Mouse (Mus musculus) limb, embryonic 14.5 days (tissue): ENCODE measurements at regions not wholly inside any gene's neighbourhood (a gene's known extent, or its start where the extent isn't known, plus 50 kb on each side); places are given as distances from the start of the nearest gene placed in this dataset.

Experiments used
- ATAC-seq: fragments of 200-750 bp; cut with Nextera tagmentation; 2 replicates; pipeline ENCODE4 v1.8.0; 2017; ENCODE audit warnings: low read depth, moderate number of reproducible peaks, moderate TSS enrichment; ENCODE audit not compliant: low FRiP score
- DNase-seq: peaks from one replicate; pipeline ENCODE4 v3.0.0-alpha.2; 2015; ENCODE audit warnings: low spot score
- H3K27ac ChIP-seq: fragments of 300-500 bp; sonication (generic); replicated peaks from 2 replicates; pipeline ENCODE4 v1.5.1; 2014; ENCODE audit warnings: low read depth, mild to moderate bottlenecking, low read length, moderate library complexity, mixed read lengths
- H3K27me3 ChIP-seq: fragments of 300-500 bp; sonication (generic); 2 replicates; pipeline ENCODE4 v1.6.1; 2014; ENCODE audit warnings: low read length, mixed read lengths; ENCODE audit not compliant: control insufficient read depth, insufficient read depth
- H3K36me3 ChIP-seq: fragments of 300-500 bp; sonication (generic); 2 replicates; pipeline ENCODE4 v1.6.1; 2014; ENCODE audit warnings: mild to moderate bottlenecking, low read length, moderate library complexity, mixed read lengths; ENCODE audit not compliant: control insufficient read depth, insufficient read depth
- H3K4me1 ChIP-seq: fragments of 300-500 bp; sonication (generic); 2 replicates; pipeline ENCODE4 v1.6.1; 2014; ENCODE audit warnings: antibody characterized with exemption, low read length, mixed read lengths; ENCODE audit not compliant: control insufficient read depth, insufficient read depth
- H3K4me2 ChIP-seq: fragments of 300-500 bp; sonication (generic); replicated peaks from 2 replicates; pipeline ENCODE4 v1.6.1; 2014; ENCODE audit warnings: low read depth, mild to moderate bottlenecking, low read length, moderate library complexity; ENCODE audit not compliant: severe bottlenecking
- H3K4me3 ChIP-seq: fragments of 300-500 bp; sonication (generic); replicated peaks from 2 replicates; pipeline ENCODE4 v1.5.1; 2014; ENCODE audit warnings: low read length
- H3K9ac ChIP-seq: fragments of 300-500 bp; sonication (generic); 2 replicates; pipeline ENCODE4 v1.6.1; 2014; ENCODE audit warnings: mild to moderate bottlenecking, low read depth, low read length, moderate library complexity; ENCODE audit not compliant: severe bottlenecking
- H3K9me3 ChIP-seq: fragments of 300-500 bp; sonication (generic); 2 replicates; pipeline ENCODE4 v1.6.1; 2016; ENCODE audit warnings: low read length; ENCODE audit not compliant: control insufficient read depth
- POLR2A ChIP-seq: fragments of 200-500 bp; IDR thresholded peaks from 2 replicates; pipeline ENCODE4 v1.8.0; 2012; ENCODE audit warnings: inconsistent platforms, mild to moderate bottlenecking, moderate library complexity, borderline replicate concordance; ENCODE audit not compliant: insufficient read depth, insufficient read length; ENCODE audit errors: extremely low read depth
- WGBS: fragments of 180-500 bp; shearing (Covaris S2); extraction: QIAGEN DNeasy Blood & Tissue Kit; methylation state at CpG from one replicate; pipeline ENCODE4 v1.1.7; 2014; 5-methylcytosine and 5-hydroxymethylcytosine counted together

DNA sequence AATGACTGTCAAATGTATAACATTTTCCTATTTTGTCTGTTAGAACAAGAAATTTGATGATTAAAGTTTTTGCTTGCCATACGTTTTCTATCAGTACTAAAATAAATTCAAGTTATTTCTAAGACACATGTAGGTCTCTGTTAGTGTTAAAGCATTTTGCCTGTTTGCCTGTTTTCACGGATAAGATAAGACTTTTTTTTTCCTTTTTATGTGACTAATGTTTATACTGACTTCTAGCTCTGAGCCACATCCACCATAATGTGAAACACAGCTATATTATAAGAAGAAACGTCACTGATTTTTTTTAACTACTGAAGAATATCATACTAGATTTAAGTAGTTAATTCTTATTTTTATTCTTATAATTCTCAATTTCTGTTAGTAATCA lies 1012.6 kb downstream of the Cdh8 start:
- Histone ChIP-seq H3K4me2 (no peak overlapping the region), H3K27ac (no peak overlapping the region), H3K36me3 (no peaks in the 10 kb centered on the region), H3K9ac (no peak overlapping the region), H3K4me3 (no peak overlapping the region), H3K9me3 (no peaks in the 10 kb centered on the region), H3K27me3 (no peaks in the 10 kb centered on the region), H3K4me1 (no peaks in the 10 kb centered on the region)
- WGBS: 76% methylated on average over 3 of the region's 3 CpGs
- DNase-seq: no peak
- ATAC-seq: no peak
- no peak for TF ChIP-seq POLR2A

DNA sequence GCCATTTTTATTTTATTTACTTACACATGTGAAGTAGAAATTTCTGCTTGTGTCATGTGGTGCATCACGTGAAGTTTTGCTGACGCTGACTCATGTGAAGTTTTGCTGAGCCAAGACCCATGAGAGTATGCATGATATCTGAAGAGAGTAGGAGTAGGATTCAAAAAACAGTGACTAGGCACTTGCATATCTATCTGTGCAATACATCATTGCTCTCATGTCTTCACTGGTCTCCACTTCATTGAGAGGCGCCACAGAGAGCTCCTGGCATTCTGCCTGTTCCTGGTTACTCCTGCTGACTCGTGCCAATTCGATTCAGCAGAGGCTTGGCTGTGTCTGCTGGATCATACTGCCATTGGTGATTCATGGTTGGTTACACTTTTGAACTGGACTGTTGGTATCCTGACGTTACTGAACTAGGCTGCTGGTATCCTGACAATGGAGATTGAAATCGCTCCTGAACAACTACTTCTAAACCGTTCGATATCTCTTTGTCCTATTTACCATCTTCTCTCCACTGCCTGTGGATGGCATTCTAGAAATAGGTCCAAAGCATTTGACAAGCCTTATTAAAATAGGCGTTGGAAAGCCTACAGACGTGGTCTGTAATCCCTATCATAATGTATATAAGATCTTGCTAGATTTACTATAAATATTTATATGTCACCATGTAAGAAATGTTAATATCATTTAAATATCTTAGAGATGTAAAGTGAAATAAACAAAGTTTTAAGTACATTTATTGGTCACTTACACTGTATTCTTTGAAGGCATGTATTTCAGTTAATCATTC lies 1013.2 kb downstream of the Cdh8 start:
- no peak overlapping the region for H3K9ac ChIP-seq
- H3K4me2 ChIP-seq: no peak overlapping the region
- WGBS: 84% methylated on average over 11 of the region's 11 CpGs
- H3K27me3 ChIP-seq: no peaks in the 10 kb centered on the region
- no peak overlapping the region for H3K4me3 ChIP-seq
- H3K27ac ChIP-seq: no peak overlapping the region
- DNase-seq: no peak
- no peak for ATAC-seq
- H3K9me3 ChIP-seq: no peaks in the 10 kb centered on the region
- no peaks in the 10 kb centered on the region for H3K36me3 ChIP-seq
- no peak for TF ChIP-seq POLR2A
- no peaks in the 10 kb centered on the region for H3K4me1 ChIP-seq

GRCm38 (mm10) chr8:98381815-98382214 lies 1034.5 kb downstream of the Cdh8 start:
- no peak for TF ChIP-seq POLR2A
- no peak for DNase-seq
- Histone ChIP-seq H3K36me3 (no peaks in the 10 kb centered on the region), H3K4me2 (no peak overlapping the region), H3K4me3 (no peak overlapping the region), H3K27ac (no peak overlapping the region), H3K4me1 (no peaks in the 10 kb centered on the region), H3K27me3 (no peaks in the 10 kb centered on the region), H3K9ac (no peak overlapping the region), H3K9me3 (no peaks in the 10 kb centered on the region)
- ATAC-seq: no peak
- WGBS: 83% methylated on average over 2 of the region's 2 CpGs

- TF ChIP-seq POLR2A: no peak
- Histone ChIP-seq H3K27ac (no peak overlapping the region), H3K4me1 (no peaks in the 10 kb centered on the region), H3K4me2 (no peak overlapping the region), H3K4me3 (no peak overlapping the region), H3K36me3 (no peaks in the 10 kb centered on the region), H3K9ac (no peak overlapping the region), H3K27me3 (no peaks in the 10 kb centered on the region), H3K9me3 (no peaks in the 10 kb centered on the region)
- no peak for DNase-seq
- WGBS: 58% methylated on average over 1 of the region's 1 CpGs
- ATAC-seq: 0 out of 2 replicates have a peak, but pooled peaks have one; percentile 41
These were observed 1035.9 kb downstream of the Cdh8 start for GRCm38 (mm10) chr8:98380387-98380786.

DNA sequence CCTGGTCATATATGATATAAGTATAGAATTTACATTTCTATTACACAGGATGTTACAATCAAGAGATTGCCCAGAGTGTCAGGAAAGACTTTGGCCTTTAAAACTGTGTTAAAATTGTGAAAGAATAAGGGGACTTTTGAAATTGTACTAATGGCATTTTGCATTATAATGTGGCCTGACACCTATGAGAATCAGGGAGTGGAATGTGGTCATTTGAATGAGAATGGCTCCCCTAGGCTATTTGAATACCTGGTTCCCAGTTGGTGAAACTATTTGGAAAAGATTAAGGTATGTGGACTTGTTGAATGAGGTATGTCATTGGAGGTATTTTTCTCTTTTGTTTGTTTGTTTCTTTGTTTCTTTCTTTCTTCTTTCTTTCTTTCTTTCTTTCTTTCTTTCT lies 1038.5 kb downstream of the Cdh8 start:
- Histone ChIP-seq H3K4me1 (no peaks in the 10 kb centered on the region), H3K27me3 (no peaks in the 10 kb centered on the region), H3K27ac (no peak overlapping the region), H3K36me3 (no peaks in the 10 kb centered on the region), H3K9ac (no peak overlapping the region), H3K4me2 (no peak overlapping the region), H3K4me3 (no peak overlapping the region), H3K9me3 (no peaks in the 10 kb centered on the region)
- DNase-seq (no peak), ATAC-seq (no peak)
- no peak for TF ChIP-seq POLR2A
